In the genomic region with DNA sequence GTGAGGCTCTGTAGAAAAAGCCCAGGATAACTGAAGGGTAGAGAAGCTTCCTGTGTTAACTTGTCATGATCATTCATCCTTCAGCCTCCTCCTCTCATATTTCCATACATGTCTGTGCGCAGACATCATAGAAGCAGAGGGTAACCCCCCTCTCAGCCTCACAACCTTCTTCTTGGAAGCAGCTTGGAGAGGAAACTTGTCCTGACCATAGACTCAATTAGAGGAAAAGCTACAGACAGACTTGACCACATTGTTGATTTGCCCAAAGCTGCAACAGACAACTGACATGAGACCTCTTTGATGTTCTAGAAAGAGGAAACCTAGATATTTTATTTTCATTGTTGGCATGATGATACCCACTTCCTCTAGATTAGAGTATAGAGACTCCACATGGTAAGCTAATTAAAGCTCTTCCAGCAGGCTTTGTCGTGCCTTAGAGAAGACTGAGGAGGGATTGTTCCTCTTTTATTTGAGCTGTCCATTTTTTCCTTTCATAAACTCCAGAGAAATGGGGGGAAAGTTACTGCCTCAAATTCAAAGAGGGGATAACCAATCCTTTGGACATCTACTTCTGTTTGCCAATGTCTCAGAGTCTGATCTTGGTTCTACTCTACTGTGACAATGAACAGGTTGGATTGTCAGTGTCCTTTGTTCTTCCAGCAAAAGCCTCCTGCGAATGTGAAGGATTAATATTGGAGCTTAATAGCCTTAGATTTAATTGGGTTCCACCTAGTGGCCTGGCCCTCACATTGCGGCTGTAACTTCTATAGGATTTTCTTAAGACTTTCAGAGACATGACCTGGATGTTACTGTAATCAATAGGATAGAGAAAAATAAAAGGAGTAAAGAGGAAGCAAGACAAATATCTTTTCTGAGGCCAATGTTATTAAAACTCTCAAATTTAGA, we compare ENCODE assay signal across 8 mouse cellular contexts.
DNase-seq lines count a peak whose midpoint lies in the region; ATAC-seq and TF ChIP-seq lines count a peak whose summit lies in the region.

No protein-coding gene starts in this region.

- H3K36me3 ChIP-seq in heart, embryonic 12.5 days: no peaks in the 10 kb centered on the region
- no peaks in the 10 kb centered on the region for H3K36me3 ChIP-seq in thymus, adult 2 months (ENCODE audit: control insufficient read depth, insufficient read depth, low read length)
- H3K36me3 ChIP-seq in intestine, embryonic 15.5 days: no peaks in the 10 kb centered on the region

- H3K4me3 ChIP-seq in heart, embryonic 12.5 days: no peak overlapping the region
- no peak overlapping the region for H3K4me3 ChIP-seq in thymus, adult 2 months (ENCODE audit: control insufficient read depth, insufficient read depth, low read length)
- H3K4me3 ChIP-seq in intestine, embryonic 15.5 days (replicated peaks): no peak overlapping the region

- ATAC-seq in heart, embryonic 12.5 days (ENCODE audit: insufficient number of reproducible peaks, low FRiP score): no peak
- ATAC-seq in intestine, embryonic 15.5 days: no peak

- TF ChIP-seq CTCF in thymus, adult 2 months (IDR thresholded peaks at IDR 0.05; ENCODE audit: borderline replicate concordance, control insufficient read depth, extremely low read depth, insufficient read depth, low read length, poor library complexity): no peak

- TF ChIP-seq POLR2A in thymus, adult 2 months (IDR thresholded peaks at IDR 0.05; ENCODE audit: control insufficient read depth, extremely low read depth, insufficient read depth, low read length, poor library complexity): no peak

- WGBS in heart, embryonic 12.5 days: 28% methylated on average over 4 of the region's 4 CpGs
- WGBS in thymus, adult 2 months: 26% methylated on average over 4 of the region's 4 CpGs
- 44% methylated on average over 4 of the region's 4 CpGs for WGBS in intestine, embryonic 15.5 days

- DNase-seq in heart, adult 8-10 months (ENCODE audit: low spot score): peak; percentile 32
- peak; percentile 15 for DNase-seq in thymus, adult 2 months
- DNase-seq in thymus, postnatal 25 days: no peak
- peak; percentile 65 for DNase-seq in embryo, embryonic 10.5 days (ENCODE audit: low spot score)
- DNase-seq in lung, postnatal 10 days: peak; percentile 30
- no peak for DNase-seq in spleen, postnatal 14 days (ENCODE audit: low spot score in 2 of 2)

- no peaks in the 10 kb centered on the region; the same call in 1 of the 2 replicates for H3K9me3 ChIP-seq in heart, embryonic 12.5 days (replicated peaks)
- H3K9me3 ChIP-seq in intestine, embryonic 15.5 days: no peaks in the 10 kb centered on the region

- H3K4me2 ChIP-seq in heart, embryonic 12.5 days: no peak overlapping the region
- H3K4me2 ChIP-seq in intestine, embryonic 15.5 days (replicated peaks): no peak overlapping the region

- H3K27ac ChIP-seq in heart, embryonic 12.5 days (ENCODE audit: poor library complexity, severe bottlenecking): no peak overlapping the region
- H3K27ac ChIP-seq in thymus, adult 2 months (ENCODE audit: control insufficient read depth, insufficient read depth, low read length): no peak overlapping the region
- no peak overlapping the region for H3K27ac ChIP-seq in intestine, embryonic 15.5 days

- no peaks in the 10 kb centered on the region for H3K4me1 ChIP-seq in heart, embryonic 12.5 days (replicated peaks)
- no peaks in the 10 kb centered on the region for H3K4me1 ChIP-seq in thymus, adult 2 months (replicated peaks; ENCODE audit: control insufficient read depth, insufficient read depth, low read length)
- H3K4me1 ChIP-seq in intestine, embryonic 15.5 days (replicated peaks): no peaks in the 10 kb centered on the region

- H3K27me3 ChIP-seq in heart, embryonic 12.5 days (replicated peaks): no peaks in the 10 kb centered on the region
- no peaks in the 10 kb centered on the region for H3K27me3 ChIP-seq in thymus, adult 2 months (ENCODE audit: control insufficient read depth, insufficient read depth, low read length)
- H3K27me3 ChIP-seq in intestine, embryonic 15.5 days (replicated peaks): no peaks in the 10 kb centered on the region

- H3K9ac ChIP-seq in heart, embryonic 12.5 days: no peak overlapping the region
- no peak overlapping the region for H3K9ac ChIP-seq in intestine, embryonic 15.5 days

Comparison
In these comparisons a context has a peak if more than half of its experiments do, and no peak if none do; other contexts are left out.
1. DNase-seq: peak in heart, adult 8-10 months (single experiment), thymus, adult 2 months (single experiment), embryo, embryonic 10.5 days (single experiment) and lung, postnatal 10 days (single experiment); none in thymus, postnatal 25 days (single experiment) and spleen, postnatal 14 days (0 of 2).